Mouse (Mus musculus): ENCODE data around the gene Ticrr.

DNA sequence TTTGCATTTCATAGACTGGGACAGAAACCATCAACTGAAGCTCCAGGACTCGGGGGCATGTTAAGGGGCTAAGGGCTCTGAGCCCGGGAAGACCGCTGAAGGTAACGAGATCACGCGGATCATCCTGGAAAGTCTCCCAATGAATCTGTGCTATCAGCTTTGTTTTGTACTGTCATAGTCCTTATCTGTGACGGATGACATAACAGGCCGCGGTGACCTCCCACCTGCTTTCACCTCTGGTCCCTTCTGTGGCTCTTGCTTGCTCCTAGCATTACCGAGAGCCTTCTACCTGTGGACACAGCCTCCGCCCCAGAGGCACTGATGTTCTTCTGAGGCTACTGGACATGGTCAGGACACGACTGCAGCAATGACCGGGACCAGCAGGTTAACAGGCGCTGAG lies 76.5 kb downstream of the Ticrr start:
- TF ChIP-seq GATA1 (IDR thresholded peaks at IDR 0.05; ENCODE audit: borderline replicate concordance, low read length) (no peak), FLI1 (IDR thresholded peaks at IDR 0.05; ENCODE audit: low read length) (no peak)
